Mouse (Mus musculus): Measurements from ENCODE around the gene Eif1ad. TPM values are rescaled to one million over a fixed set of nuclear protein-coding genes. Genes with fewer than 3 reads are reported as not detected.

The Eif1ad gene
- total and polyA plus RNA-seq, 2 experiments from 2014 or later: 37.5 to 37.9 TPM

GRCm38 (mm10) chr19:5419630-5420029 is 53.1 kb downstream of the Eif1ad start:
- 85% methylated on average over 9 of the region's 9 CpGs for WGBS
- H3K4me3 ChIP-seq (ENCODE audit: low read depth, low read length): no peak overlapping the region
- ATAC-seq (ENCODE audit: insufficient read depth, low read depth): no peak
- H3K36me3 ChIP-seq (replicated peaks; ENCODE audit: control insufficient read depth, insufficient read depth, low read length): peaks cover 46% of the 10 kb centered on the region
- H3K9me3 ChIP-seq (replicated peaks; ENCODE audit: control insufficient read depth, low read length): no peaks in the 10 kb centered on the region
- TF ChIP-seq CTCF (IDR thresholded peaks at IDR 0.05; ENCODE audit: low read depth) (no peak), EP300 (IDR thresholded peaks at IDR 0.05; ENCODE audit: low read depth) (no peak)
- H3K27me3 ChIP-seq (ENCODE audit: control insufficient read depth, insufficient read depth, low read length): no peaks in the 10 kb centered on the region
- no peak for DNase-seq (ENCODE audit: low spot score)
- no peak overlapping the region for H3K9ac ChIP-seq (replicated peaks; ENCODE audit: low read depth, low read length)
- H3K4me2 ChIP-seq (ENCODE audit: low read depth, low read length): no peak overlapping the region
- H3K4me1 ChIP-seq (ENCODE audit: control insufficient read depth, insufficient read depth): 0 out of 2 replicates have a peak, but pooled peaks cover 9% of the 10 kb centered on the region
- H3K27ac ChIP-seq (ENCODE audit: low read depth): no peak overlapping the region

GRCm38 (mm10) chr19:5420579-5420978 is 54.0 kb downstream of the Eif1ad start:
- no peaks in the 10 kb centered on the region for H3K9me3 ChIP-seq (replicated peaks; ENCODE audit: control insufficient read depth, low read length)
- H3K27ac ChIP-seq (ENCODE audit: low read depth): no peak overlapping the region
- no peak for ATAC-seq (ENCODE audit: insufficient read depth, low read depth)
- no peak for TF ChIP-seq CTCF (IDR thresholded peaks at IDR 0.05; ENCODE audit: low read depth)
- TF ChIP-seq EP300 (IDR thresholded peaks at IDR 0.05; ENCODE audit: low read depth): no peak
- WGBS: 86% methylated on average over 6 of the region's 6 CpGs
- no peak for DNase-seq (ENCODE audit: low spot score)
- H3K36me3 ChIP-seq (replicated peaks; ENCODE audit: control insufficient read depth, insufficient read depth, low read length): peaks cover 46% of the 10 kb centered on the region
- no peak overlapping the region for H3K4me3 ChIP-seq (ENCODE audit: low read depth, low read length)
- 0 out of 2 replicates have a peak, but pooled peaks cover 8% of the 10 kb centered on the region for H3K4me1 ChIP-seq (ENCODE audit: control insufficient read depth, insufficient read depth)
- no peaks in the 10 kb centered on the region for H3K27me3 ChIP-seq (ENCODE audit: control insufficient read depth, insufficient read depth, low read length)
- no peak overlapping the region for H3K9ac ChIP-seq (replicated peaks; ENCODE audit: low read depth, low read length)
- H3K4me2 ChIP-seq (ENCODE audit: low read depth, low read length): no peak overlapping the region

Other genes starting within 250 kb of the Eif1ad start
- gene Klc2, start 248.2 kb upstream of the Eif1ad start, total RNA-seq (2014; rRNA removed; ENCODE audit: low replicate concordance): 44.5 and 70.8 TPM in 2 replicates
- 17.5 and 19.0 TPM in 2 replicates for gene Klc2, start 248.2 kb upstream of the Eif1ad start, polyA plus RNA-seq (2015; fragmentation: Nextera tagmentation; extraction: Ambion mirVana)
- gene Pacs1, start 93.6 kb upstream of the Eif1ad start, total RNA-seq (2014; rRNA removed; ENCODE audit: low replicate concordance): 11.3 and 45.7 TPM in 2 replicates
- 7.2 and 7.4 TPM in 2 replicates for gene Pacs1, start 93.6 kb upstream of the Eif1ad start, polyA plus RNA-seq (2015; fragmentation: Nextera tagmentation; extraction: Ambion mirVana)
- 132 and 175 TPM in 2 replicates for gene Sf3b2, start 71.3 kb upstream of the Eif1ad start, total RNA-seq (2014; rRNA removed; ENCODE audit: low replicate concordance)
- gene Sf3b2, start 71.3 kb upstream of the Eif1ad start, polyA plus RNA-seq (2015; fragmentation: Nextera tagmentation; extraction: Ambion mirVana): 158 and 159 TPM in 2 replicates
- gene Gal3st3, start 68.4 kb upstream of the Eif1ad start, total RNA-seq (2014; rRNA removed; ENCODE audit: low replicate concordance): 4.0 and 13.3 TPM in 2 replicates
- 5.1 and 6.8 TPM in 2 replicates for gene Gal3st3, start 68.4 kb upstream of the Eif1ad start, polyA plus RNA-seq (2015; fragmentation: Nextera tagmentation; extraction: Ambion mirVana)
- gene Catsper1, start 31.0 kb upstream of the Eif1ad start, total RNA-seq (2014; rRNA removed; ENCODE audit: low replicate concordance): not detected in 2 replicates
- not detected in 2 replicates for gene Catsper1, start 31.0 kb upstream of the Eif1ad start, polyA plus RNA-seq (2015; fragmentation: Nextera tagmentation; extraction: Ambion mirVana)
- gene Cst6, start 17.2 kb upstream of the Eif1ad start, total RNA-seq (2014; rRNA removed; ENCODE audit: low replicate concordance): 0.89 and 0.99 TPM in 2 replicates
- gene Cst6, start 17.2 kb upstream of the Eif1ad start, polyA plus RNA-seq (2015; fragmentation: Nextera tagmentation; extraction: Ambion mirVana): 2.3 and 3.0 TPM in 2 replicates
- gene Banf1, start 427 bp downstream of the Eif1ad start, total RNA-seq (2014; rRNA removed; ENCODE audit: low replicate concordance): 120 and 143 TPM in 2 replicates
- gene Banf1, start 427 bp downstream of the Eif1ad start, polyA plus RNA-seq (2015; fragmentation: Nextera tagmentation; extraction: Ambion mirVana): 340 and 356 TPM in 2 replicates
- 4.4 and 39.0 TPM in 2 replicates for gene Sart1, start 22.0 kb downstream of the Eif1ad start, total RNA-seq (2014; rRNA removed; ENCODE audit: low replicate concordance)
- 26.4 and 26.9 TPM in 2 replicates for gene Sart1, start 22.0 kb downstream of the Eif1ad start, polyA plus RNA-seq (2015; fragmentation: Nextera tagmentation; extraction: Ambion mirVana)
- 0.31 and 3.5 TPM in 2 replicates for gene Tsga10ip, start 35.8 kb downstream of the Eif1ad start, total RNA-seq (2014; rRNA removed; ENCODE audit: low replicate concordance)
- gene Tsga10ip, start 35.8 kb downstream of the Eif1ad start, polyA plus RNA-seq (2015; fragmentation: Nextera tagmentation; extraction: Ambion mirVana): 2.5 and 3.5 TPM in 2 replicates
- gene Drap1, start 58.2 kb downstream of the Eif1ad start, total RNA-seq (2014; rRNA removed; ENCODE audit: low replicate concordance): 169 and 171 TPM in 2 replicates
- 328 and 338 TPM in 2 replicates for gene Drap1, start 58.2 kb downstream of the Eif1ad start, polyA plus RNA-seq (2015; fragmentation: Nextera tagmentation; extraction: Ambion mirVana)
- 47.4 and 59.1 TPM in 2 replicates for gene AI837181, start 58.4 kb downstream of the Eif1ad start, total RNA-seq (2014; rRNA removed; ENCODE audit: low replicate concordance)
- 38.1 and 40.5 TPM in 2 replicates for gene AI837181, start 58.4 kb downstream of the Eif1ad start, polyA plus RNA-seq (2015; fragmentation: Nextera tagmentation; extraction: Ambion mirVana)
- gene Fosl1, start 80.8 kb downstream of the Eif1ad start, total RNA-seq (2014; rRNA removed; ENCODE audit: low replicate concordance): not detected in 2 replicates
- gene Fosl1, start 80.8 kb downstream of the Eif1ad start, polyA plus RNA-seq (2015; fragmentation: Nextera tagmentation; extraction: Ambion mirVana): 0.12 TPM in 1 of 2 replicates, not detected in the other
- 9.2 and 11.3 TPM in 2 replicates for gene Ccdc85b, start 91.2 kb downstream of the Eif1ad start, total RNA-seq (2014; rRNA removed; ENCODE audit: low replicate concordance)
- 10.2 and 10.6 TPM in 2 replicates for gene Ccdc85b, start 91.2 kb downstream of the Eif1ad start, polyA plus RNA-seq (2015; fragmentation: Nextera tagmentation; extraction: Ambion mirVana)
- 81.6 and 86.4 TPM in 2 replicates for gene Fibp, start 93.9 kb downstream of the Eif1ad start, total RNA-seq (2014; rRNA removed; ENCODE audit: low replicate concordance)
- 142 and 146 TPM in 2 replicates for gene Fibp, start 93.9 kb downstream of the Eif1ad start, polyA plus RNA-seq (2015; fragmentation: Nextera tagmentation; extraction: Ambion mirVana)
- gene Ctsw, start 101.8 kb downstream of the Eif1ad start, total RNA-seq (2014; rRNA removed; ENCODE audit: low replicate concordance): not detected in 2 replicates
- gene Ctsw, start 101.8 kb downstream of the Eif1ad start, polyA plus RNA-seq (2015; fragmentation: Nextera tagmentation; extraction: Ambion mirVana): 0.42 and 0.73 TPM in 2 replicates
- gene Efemp2, start 107.2 kb downstream of the Eif1ad start, total RNA-seq (2014; rRNA removed; ENCODE audit: low replicate concordance): 46.8 and 52.7 TPM in 2 replicates
- gene Efemp2, start 107.2 kb downstream of the Eif1ad start, polyA plus RNA-seq (2015; fragmentation: Nextera tagmentation; extraction: Ambion mirVana): 32.2 and 34.1 TPM in 2 replicates
- gene Mus81, start 121.7 kb downstream of the Eif1ad start, total RNA-seq (2014; rRNA removed; ENCODE audit: low replicate concordance): 45.8 and 62.4 TPM in 2 replicates
- 35.8 and 36.8 TPM in 2 replicates for gene Mus81, start 121.7 kb downstream of the Eif1ad start, polyA plus RNA-seq (2015; fragmentation: Nextera tagmentation; extraction: Ambion mirVana)
- gene Cfl1, start 123.7 kb downstream of the Eif1ad start, total RNA-seq (2014; rRNA removed; ENCODE audit: low replicate concordance): 448 and 685 TPM in 2 replicates
- 948 and 963 TPM in 2 replicates for gene Cfl1, start 123.7 kb downstream of the Eif1ad start, polyA plus RNA-seq (2015; fragmentation: Nextera tagmentation; extraction: Ambion mirVana)
- gene 1700020D05Rik, start 137.0 kb downstream of the Eif1ad start, total RNA-seq (2014; rRNA removed; ENCODE audit: low replicate concordance): not detected in 2 replicates
- not detected in 2 replicates for gene 1700020D05Rik, start 137.0 kb downstream of the Eif1ad start, polyA plus RNA-seq (2015; fragmentation: Nextera tagmentation; extraction: Ambion mirVana)
- gene Snx32, start 143.8 kb downstream of the Eif1ad start, total RNA-seq (2014; rRNA removed; ENCODE audit: low replicate concordance): 8.6 and 22.6 TPM in 2 replicates
- 9.1 and 9.3 TPM in 2 replicates for gene Snx32, start 143.8 kb downstream of the Eif1ad start, polyA plus RNA-seq (2015; fragmentation: Nextera tagmentation; extraction: Ambion mirVana)
- not detected in 2 replicates for gene Ovol1, start 193.9 kb downstream of the Eif1ad start, total RNA-seq (2014; rRNA removed; ENCODE audit: low replicate concordance)
- gene Ovol1, start 193.9 kb downstream of the Eif1ad start, polyA plus RNA-seq (2015; fragmentation: Nextera tagmentation; extraction: Ambion mirVana): 0.05 TPM in 1 of 2 replicates, not detected in the other
- 5.8 and 12.9 TPM in 2 replicates for gene Ap5b1, start 201.3 kb downstream of the Eif1ad start, total RNA-seq (2014; rRNA removed; ENCODE audit: low replicate concordance)
- gene Ap5b1, start 201.3 kb downstream of the Eif1ad start, polyA plus RNA-seq (2015; fragmentation: Nextera tagmentation; extraction: Ambion mirVana): 1.7 and 2.0 TPM in 2 replicates
- 42.4 and 57.6 TPM in 2 replicates for gene Rnaseh2c, start 235.1 kb downstream of the Eif1ad start, total RNA-seq (2014; rRNA removed; ENCODE audit: low replicate concordance)
- gene Rnaseh2c, start 235.1 kb downstream of the Eif1ad start, polyA plus RNA-seq (2015; fragmentation: Nextera tagmentation; extraction: Ambion mirVana): 50.7 and 51.8 TPM in 2 replicates
- 55.4 and 164 TPM in 2 replicates for gene Kat5, start 243.5 kb downstream of the Eif1ad start, total RNA-seq (2014; rRNA removed; ENCODE audit: low replicate concordance)
- 27.0 and 29.7 TPM in 2 replicates for gene Kat5, start 243.5 kb downstream of the Eif1ad start, polyA plus RNA-seq (2015; fragmentation: Nextera tagmentation; extraction: Ambion mirVana)

Data from heart, postnatal 0 days (tissue).